Mouse (Mus musculus): ENCODE measurements at regions not wholly inside any gene's neighbourhood (a gene's known extent, or its start where the extent isn't known, plus 50 kb on each side); places are given as distances from the start of the nearest gene placed in this dataset.

GRCm38 (mm10) chr8:74822288-74822687, 50.7 kb upstream of the Isx start:
- Histone ChIP-seq H3K4me3 (no peak overlapping the region), H3K27ac (no peak overlapping the region)
- no peak for TF ChIP-seq CTCF (IDR thresholded peaks at IDR 0.05)
- DNase-seq = no peak
- intact Hi-C loops (cut with DNase I) = no loop called here
